Mouse (Mus musculus) hindbrain, postnatal 0 days (tissue): ENCODE measurements at regions not wholly inside any gene's neighbourhood (a gene's known extent, or its start where the extent isn't known, plus 50 kb on each side); places are given as distances from the start of the nearest gene placed in this dataset.

Experiments
- ATAC-seq: fragments of 200-750 bp; cut with Nextera tagmentation; 2 replicates; pipeline ENCODE4 v1.8.0; 2017; ENCODE audit warnings: mild to moderate bottlenecking, moderate TSS enrichment, moderate library complexity
- DNase-seq: peaks from one replicate; pipeline ENCODE4 v3.0.0-alpha.2; 2015; ENCODE audit warnings: low spot score
- H3K27ac ChIP-seq: fragments of 300-500 bp; sonication (generic); 2 replicates; pipeline ENCODE4 v1.5.1; 2014; ENCODE audit warnings: mild to moderate bottlenecking
- H3K27me3 ChIP-seq: fragments of 300-500 bp; sonication (generic); 2 replicates; pipeline ENCODE4 v1.6.1; 2014; ENCODE audit warnings: low read length, mixed read lengths; ENCODE audit not compliant: insufficient read depth
- H3K36me3 ChIP-seq: fragments of 300-500 bp; sonication (generic); 2 replicates; pipeline ENCODE4 v1.6.1; 2014; ENCODE audit warnings: low read length, mixed read lengths; ENCODE audit not compliant: insufficient read depth
- H3K4me1 ChIP-seq: fragments of 300-500 bp; sonication (generic); 2 replicates; pipeline ENCODE4 v1.6.1; 2014; ENCODE audit warnings: antibody characterized with exemption, low read length, mixed read lengths; ENCODE audit not compliant: insufficient read depth
- H3K4me2 ChIP-seq: fragments of 300-500 bp; sonication (generic); 2 replicates; pipeline ENCODE4 v1.6.1; 2014; ENCODE audit warnings: low read depth, mild to moderate bottlenecking, low read length, moderate library complexity, mixed read lengths
- H3K4me3 ChIP-seq: fragments of 300-500 bp; sonication (generic); 2 replicates; pipeline ENCODE4 v1.5.1; 2014; ENCODE audit warnings: low read length
- H3K9ac ChIP-seq: fragments of 300-500 bp; sonication (generic); replicated peaks from 2 replicates; pipeline ENCODE4 v1.6.1; 2014; ENCODE audit warnings: mild to moderate bottlenecking, low read length, moderate library complexity, mixed read lengths
- H3K9me3 ChIP-seq: fragments of 300-500 bp; sonication (generic); 2 replicates; pipeline ENCODE4 v1.6.1; 2016; ENCODE audit warnings: low read length, mixed read lengths
- CTCF ChIP-seq: IDR thresholded peaks from 2 replicates; pipeline ENCODE4 v1.5.1; 2016; ENCODE audit warnings: antibody characterized with exemption, control low read depth, low read depth
- WGBS: fragments of 180-500 bp; shearing (Covaris S2); extraction: QIAGEN DNeasy Blood & Tissue Kit; methylation state at CpG from one replicate; pipeline ENCODE4 v1.1.7; 2014; 5-methylcytosine and 5-hydroxymethylcytosine counted together

GRCm38 (mm10) chr14:105722923-105723322 lies 173.7 kb downstream of the Spry2 start:
- no peak for ATAC-seq
- no peak overlapping the region for H3K27ac ChIP-seq
- H3K4me1 ChIP-seq: no peaks in the 10 kb centered on the region
- H3K9me3 ChIP-seq: no peaks in the 10 kb centered on the region
- no peak overlapping the region for H3K4me2 ChIP-seq
- no peak overlapping the region for H3K4me3 ChIP-seq
- no peak overlapping the region for H3K9ac ChIP-seq
- no peak for TF ChIP-seq CTCF
- WGBS: 77% methylated on average over 2 of the region's 2 CpGs
- H3K36me3 ChIP-seq: no peaks in the 10 kb centered on the region
- no peaks in the 10 kb centered on the region for H3K27me3 ChIP-seq
- no peak for DNase-seq

GRCm38 (mm10) chr14:105721576-105721975 lies 175.0 kb downstream of the Spry2 start:
- Histone ChIP-seq H3K4me2 (no peak overlapping the region), H3K36me3 (no peaks in the 10 kb centered on the region), H3K4me1 (no peaks in the 10 kb centered on the region), H3K27me3 (no peaks in the 10 kb centered on the region), H3K4me3 (no peak overlapping the region), H3K27ac (no peak overlapping the region), H3K9ac (no peak overlapping the region), H3K9me3 (no peaks in the 10 kb centered on the region)
- no peak for TF ChIP-seq CTCF
- no peak for ATAC-seq
- no peak for DNase-seq
- 90% methylated on average over 3 of the region's 3 CpGs for WGBS

- Histone ChIP-seq H3K4me2 (no peak overlapping the region), H3K36me3 (no peaks in the 10 kb centered on the region), H3K9me3 (no peaks in the 10 kb centered on the region), H3K9ac (no peak overlapping the region), H3K4me3 (no peak overlapping the region), H3K27me3 (no peaks in the 10 kb centered on the region), H3K4me1 (no peaks in the 10 kb centered on the region), H3K27ac (no peak overlapping the region)
- TF ChIP-seq CTCF: no peak
- 83% methylated on average over 6 of the region's 6 CpGs for WGBS
- no peak for ATAC-seq
- no peak for DNase-seq
Measured at GRCm38 (mm10) chr14:105720816-105721510, 175.7 kb downstream of the Spry2 start.

GRCm38 (mm10) chr14:105718676-105719441 lies 177.8 kb downstream of the Spry2 start:
- 72% methylated on average over 6 of the region's 6 CpGs for WGBS
- Histone ChIP-seq H3K9ac (no peak overlapping the region), H3K27me3 (no peaks in the 10 kb centered on the region), H3K36me3 (no peaks in the 10 kb centered on the region), H3K9me3 (no peaks in the 10 kb centered on the region), H3K4me2 (no peak overlapping the region), H3K27ac (no peak overlapping the region), H3K4me3 (no peak overlapping the region), H3K4me1 (no peaks in the 10 kb centered on the region)
- no peak for ATAC-seq
- no peak for TF ChIP-seq CTCF
- DNase-seq: no peak

- no peak overlapping the region for H3K4me3 ChIP-seq
- TF ChIP-seq CTCF: no peak
- ATAC-seq (no peak), DNase-seq (no peak)
- no peaks in the 10 kb centered on the region for H3K9me3 ChIP-seq
- H3K9ac ChIP-seq: no peak overlapping the region
- H3K27ac ChIP-seq: no peak overlapping the region
- no peaks in the 10 kb centered on the region for H3K27me3 ChIP-seq
- H3K4me1 ChIP-seq: no peaks in the 10 kb centered on the region
- WGBS: 77% methylated on average over 2 of the region's 2 CpGs
- H3K4me2 ChIP-seq: no peak overlapping the region
- no peaks in the 10 kb centered on the region for H3K36me3 ChIP-seq
Measured at GRCm38 (mm10) chr14:105717821-105718220, 178.8 kb downstream of the Spry2 start.

GRCm38 (mm10) chr14:105708691-105709090 lies 187.9 kb downstream of the Spry2 start:
- no peaks in the 10 kb centered on the region for H3K4me1 ChIP-seq
- ATAC-seq (no peak), DNase-seq (no peak)
- no peak overlapping the region for H3K9ac ChIP-seq
- 64% methylated on average over 2 of the region's 2 CpGs for WGBS
- no peak overlapping the region for H3K4me2 ChIP-seq
- H3K27me3 ChIP-seq: no peaks in the 10 kb centered on the region
- no peak overlapping the region for H3K27ac ChIP-seq
- H3K36me3 ChIP-seq: no peaks in the 10 kb centered on the region
- no peak overlapping the region for H3K4me3 ChIP-seq
- no peaks in the 10 kb centered on the region for H3K9me3 ChIP-seq
- TF ChIP-seq CTCF: no peak

GRCm38 (mm10) chr14:105706756-105707155 lies 189.9 kb downstream of the Spry2 start:
- no peak for DNase-seq
- H3K4me1 ChIP-seq: no peaks in the 10 kb centered on the region
- H3K36me3 ChIP-seq: no peaks in the 10 kb centered on the region
- no peaks in the 10 kb centered on the region for H3K9me3 ChIP-seq
- H3K9ac ChIP-seq: no peak overlapping the region
- no peak overlapping the region for H3K27ac ChIP-seq
- H3K27me3 ChIP-seq: no peaks in the 10 kb centered on the region
- no peak for TF ChIP-seq CTCF
- H3K4me2 ChIP-seq: no peak overlapping the region
- no peak for ATAC-seq
- 97% methylated on average over 7 of the region's 7 CpGs for WGBS
- no peak overlapping the region for H3K4me3 ChIP-seq
